Mouse (Mus musculus): ENCODE measurements at regions not wholly inside any gene's neighbourhood (a gene's known extent, or its start where the extent isn't known, plus 50 kb on each side); places are given as distances from the start of the nearest gene placed in this dataset.

DNA sequence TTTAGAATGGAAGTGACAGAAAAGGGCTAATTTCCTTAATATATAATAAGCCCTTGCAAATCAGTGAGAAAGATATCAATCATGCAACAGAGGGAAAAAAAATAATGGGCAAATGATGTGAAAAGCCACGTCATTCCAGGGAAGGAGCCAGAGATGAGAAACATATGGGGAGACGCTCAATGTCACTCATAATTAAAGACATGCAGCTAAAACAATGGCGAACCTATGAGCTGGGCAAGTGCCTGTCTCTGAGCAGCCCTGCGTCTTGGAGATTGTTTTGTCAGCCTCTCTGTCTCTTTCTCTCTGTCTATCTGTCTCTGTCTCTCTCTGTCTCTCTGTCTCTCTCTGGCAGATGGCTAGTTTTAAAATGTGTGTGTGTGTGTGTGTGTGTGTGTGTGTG is 360.1 kb downstream of the Zfp536 start:
- TF ChIP-seq MAFK (IDR thresholded peaks at IDR 0.05; ENCODE audit: insufficient read depth, low read depth, low read length) (no peak), ZC3H11A (IDR thresholded peaks at IDR 0.05; ENCODE audit: borderline replicate concordance, low read depth, low read length) (no peak), HCFC1 (IDR thresholded peaks at IDR 0.05; ENCODE audit: borderline replicate concordance, insufficient read depth, low read length) (no peak), CHD2 (IDR thresholded peaks at IDR 0.05; ENCODE audit: low read depth, low read length) (no peak)
